Mouse (Mus musculus) ES-Bruce4 (cell line): ENCODE measurements around the gene Mib2. TPM values are rescaled to one million over a fixed set of nuclear protein-coding genes. Genes with fewer than 3 reads are reported as not detected.
"Not testable (repeated sequence)": the region's sequence is repeated elsewhere in the genome, so short reads cannot be mapped to it uniquely, and the experiment has no call there.

Source experiments
- H3K27ac ChIP-seq: 2 replicates; pipeline ENCODE4 v1.5.1; 2012; ENCODE audit warnings: low read length, inconsistent platforms; ENCODE audit not compliant: insufficient read depth
- H3K27me3 ChIP-seq: 2 replicates; pipeline ENCODE4 v1.6.1; 2012; ENCODE audit warnings: mild to moderate bottlenecking, low read length, inconsistent platforms; ENCODE audit not compliant: control insufficient read depth, poor library complexity, insufficient read depth, severe bottlenecking
- H3K36me3 ChIP-seq: 2 replicates; pipeline ENCODE4 v1.6.1; 2012; ENCODE audit warnings: inconsistent platforms, mild to moderate bottlenecking, low read length, moderate library complexity; ENCODE audit not compliant: control insufficient read depth, poor library complexity, insufficient read depth, severe bottlenecking
- H3K4me1 ChIP-seq: one replicate; pipeline ENCODE4 v1.8.1; 2011; ENCODE audit warnings: low read length; ENCODE audit not compliant: control insufficient read depth, insufficient read depth
- H3K4me3 ChIP-seq: 2 replicates; pipeline ENCODE4 v1.5.1; 2011; ENCODE audit warnings: low read depth, mild to moderate bottlenecking, low read length
- H3K9ac ChIP-seq: 2 replicates; pipeline ENCODE4 v1.6.1; 2012; ENCODE audit warnings: low read depth, mild to moderate bottlenecking, inconsistent platforms; ENCODE audit not compliant: poor library complexity, severe bottlenecking
- H3K9me3 ChIP-seq: replicated peaks from 2 replicates; pipeline ENCODE4 v1.6.1; 2012; ENCODE audit warnings: mild to moderate bottlenecking, low read length, inconsistent platforms; ENCODE audit not compliant: control insufficient read depth, poor library complexity, insufficient read depth, severe bottlenecking
- CTCF ChIP-seq: IDR thresholded peaks from one replicate; pipeline ENCODE4 v1.8.1; 2011; ENCODE audit warnings: low read depth, low read length
- EP300 ChIP-seq: IDR thresholded peaks from 2 replicates; pipeline ENCODE4 v1.6.1; 2011; ENCODE audit warnings: low read depth, low read length; ENCODE audit not compliant: insufficient read depth
- POLR2A ChIP-seq: IDR thresholded peaks from one replicate; pipeline ENCODE4 v1.8.1; 2011; ENCODE audit warnings: low read length; ENCODE audit not compliant: insufficient read depth
- polyA plus RNA-seq: library from polyadenylated mRNA; stranded (reverse); fragments of >200 nt; gene quantifications from 2 replicates; pipeline ENCODE4 v1.2.4, GENCODE M21; 2011; ENCODE audit warnings: low read depth; ENCODE audit not compliant: missing spikeins, insufficient read depth, insufficient read length

Gene Mib2
- polyA plus RNA-seq, 1 experiment: 13.4 TPM

GRCm38 (mm10) chr4:155652283-155653085 lies 16.5 kb downstream of the Mib2 start:
- Histone ChIP-seq H3K27me3 (no peaks in the 10 kb centered on the region), H3K36me3 (peaks cover 23% of the 10 kb centered on the region), H3K4me1 (peaks cover 5% of the 10 kb centered on the region), H3K9me3 (no peaks in the 10 kb centered on the region), H3K9ac (peak overlapping the region; percentile 79), H3K27ac (no peak overlapping the region), H3K4me3 (peak overlapping the region; percentile 65)
- TF ChIP-seq EP300: no peak
- TF ChIP-seq CTCF: no peak
- TF ChIP-seq POLR2A: no peak

DNA sequence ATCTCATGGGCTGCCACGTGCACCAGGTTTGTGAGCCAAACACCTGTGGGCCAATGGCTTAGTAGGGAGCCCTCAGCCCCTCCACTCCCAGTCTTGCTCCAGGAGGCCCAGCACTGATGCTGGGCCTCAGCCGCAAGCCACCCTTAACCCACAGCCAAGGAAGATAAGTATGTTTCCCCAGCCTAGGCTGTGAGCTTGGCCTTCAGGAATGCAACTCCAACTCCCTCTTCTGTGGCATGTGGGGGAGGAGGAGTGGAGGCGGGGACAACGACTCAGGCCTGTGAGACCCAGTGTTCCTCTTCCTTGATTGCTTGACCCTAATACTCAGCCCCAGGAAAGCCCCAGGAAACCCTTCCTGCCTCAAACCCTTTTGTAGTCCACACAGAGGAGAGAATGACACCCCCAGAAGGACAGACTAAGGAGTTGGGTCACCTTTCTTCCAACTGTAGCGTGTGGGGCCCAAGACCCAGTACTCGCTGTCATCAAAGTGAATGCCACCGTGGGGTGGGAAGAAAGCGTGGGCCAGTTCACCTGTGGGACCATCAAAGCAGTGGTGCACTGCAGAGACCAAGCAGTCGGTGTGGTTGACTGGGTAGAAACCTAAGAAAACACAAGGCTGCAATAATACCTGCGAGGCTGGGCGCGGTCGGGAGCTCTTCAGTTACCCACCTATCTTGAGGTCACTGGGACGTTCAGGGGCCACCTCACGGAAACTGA lies 17.3 kb downstream of the Mib2 start:
- TF ChIP-seq EP300 (no peak), POLR2A (no peak), CTCF (no peak)
- H3K27me3 ChIP-seq: no peaks in the 10 kb centered on the region

DNA sequence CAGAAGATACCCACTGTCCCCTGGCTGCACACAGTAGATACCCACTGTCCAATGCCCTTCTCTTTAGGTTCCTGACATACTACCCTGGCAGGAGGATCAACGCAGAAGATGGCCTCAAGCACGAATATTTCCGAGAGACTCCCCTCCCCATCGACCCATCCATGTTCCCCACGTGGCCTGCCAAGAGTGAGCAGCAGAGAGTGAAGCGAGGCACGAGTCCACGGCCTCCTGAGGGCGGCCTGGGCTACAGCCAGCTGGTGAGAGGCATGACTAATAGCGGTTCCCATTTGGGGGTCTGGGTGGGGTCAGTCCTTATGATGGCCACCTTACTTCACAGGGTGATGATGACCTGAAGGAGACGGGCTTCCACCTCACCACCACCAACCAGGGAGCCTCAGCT lies 19.6 kb downstream of the Mib2 start:
- H3K27me3 ChIP-seq: no peaks in the 10 kb centered on the region
- peaks cover 5% of the 10 kb centered on the region for H3K4me1 ChIP-seq
- H3K36me3 ChIP-seq: peaks cover 28% of the 10 kb centered on the region
- H3K27ac ChIP-seq: no peak overlapping the region
- no peaks in the 10 kb centered on the region for H3K9me3 ChIP-seq
- no peak overlapping the region for H3K9ac ChIP-seq
- H3K4me3 ChIP-seq: no peak overlapping the region
- TF ChIP-seq POLR2A (no peak), EP300 (no peak), CTCF (no peak)

More for the DNA sequence above, 17.3 kb downstream of the Mib2 start:
- Histone ChIP-seq H3K9me3 (no peaks in the 10 kb centered on the region), H3K9ac (peak overlapping the region; percentile 79; the same call in 1 of the 2 replicates), H3K27ac (no peak overlapping the region), H3K4me3 (peak overlapping the region; percentile 65), H3K36me3 (peaks cover 25% of the 10 kb centered on the region), H3K4me1 (peaks cover 5% of the 10 kb centered on the region)

GRCm38 (mm10) chr4:155645721-155646120 lies 23.3 kb downstream of the Mib2 start:
- H3K9me3 ChIP-seq: no peaks in the 10 kb centered on the region
- no peak overlapping the region for H3K27ac ChIP-seq
- H3K4me3 ChIP-seq: no peak overlapping the region
- H3K9ac ChIP-seq: no peak overlapping the region
- no peak for TF ChIP-seq EP300
- TF ChIP-seq CTCF: no peak
- no peak for TF ChIP-seq POLR2A
- H3K27me3 ChIP-seq: no peaks in the 10 kb centered on the region
- peaks cover 43% of the 10 kb centered on the region for H3K36me3 ChIP-seq
- H3K4me1 ChIP-seq: no peaks in the 10 kb centered on the region

DNA sequence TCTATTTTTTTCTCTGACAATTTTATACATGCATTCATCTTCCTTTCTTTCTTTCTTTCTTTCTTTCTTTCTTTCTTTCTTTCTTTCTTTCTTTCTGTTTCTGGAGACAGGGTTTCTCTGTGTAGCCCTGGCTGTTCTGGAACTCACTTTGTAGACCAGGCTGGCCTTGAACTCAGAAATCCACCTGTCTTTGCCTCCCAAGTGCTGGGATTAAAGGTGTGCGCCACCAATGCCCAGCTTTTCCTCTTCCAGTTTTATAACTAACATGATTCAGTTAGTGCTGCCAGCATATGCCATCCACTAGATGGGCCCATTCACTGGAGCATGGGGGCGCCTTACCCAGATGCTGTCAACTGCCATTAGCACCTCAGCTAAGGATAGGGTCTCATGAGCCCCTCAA lies 23.7 kb downstream of the Mib2 start, which contains the start of gene Gm10563:
Gene Gm10563, minus strand, starts transcription at position 101 of the 400 bp plus-strand sequence.
- not testable (repeated sequence) for H3K27me3 ChIP-seq, H3K27ac ChIP-seq, H3K9ac ChIP-seq, H3K4me1 ChIP-seq, H3K9me3 ChIP-seq, H3K4me3 ChIP-seq
- peaks cover 47% of the 10 kb centered on the region for H3K36me3 ChIP-seq

- Histone ChIP-seq H3K4me3 (no peak overlapping the region), H3K9me3 (no peaks in the 10 kb centered on the region), H3K36me3 (peaks cover 40% of the 10 kb centered on the region), H3K27me3 (no peaks in the 10 kb centered on the region), H3K27ac (no peak overlapping the region), H3K9ac (no peak overlapping the region), H3K4me1 (no peaks in the 10 kb centered on the region)
- no peak for TF ChIP-seq CTCF
- no peak for TF ChIP-seq POLR2A
- no peak for TF ChIP-seq EP300
Measured at GRCm38 (mm10) chr4:155643531-155643930, 25.5 kb downstream of the Mib2 start.
